ENCODE assay signal across 21 mouse cellular contexts in the genomic region with DNA sequence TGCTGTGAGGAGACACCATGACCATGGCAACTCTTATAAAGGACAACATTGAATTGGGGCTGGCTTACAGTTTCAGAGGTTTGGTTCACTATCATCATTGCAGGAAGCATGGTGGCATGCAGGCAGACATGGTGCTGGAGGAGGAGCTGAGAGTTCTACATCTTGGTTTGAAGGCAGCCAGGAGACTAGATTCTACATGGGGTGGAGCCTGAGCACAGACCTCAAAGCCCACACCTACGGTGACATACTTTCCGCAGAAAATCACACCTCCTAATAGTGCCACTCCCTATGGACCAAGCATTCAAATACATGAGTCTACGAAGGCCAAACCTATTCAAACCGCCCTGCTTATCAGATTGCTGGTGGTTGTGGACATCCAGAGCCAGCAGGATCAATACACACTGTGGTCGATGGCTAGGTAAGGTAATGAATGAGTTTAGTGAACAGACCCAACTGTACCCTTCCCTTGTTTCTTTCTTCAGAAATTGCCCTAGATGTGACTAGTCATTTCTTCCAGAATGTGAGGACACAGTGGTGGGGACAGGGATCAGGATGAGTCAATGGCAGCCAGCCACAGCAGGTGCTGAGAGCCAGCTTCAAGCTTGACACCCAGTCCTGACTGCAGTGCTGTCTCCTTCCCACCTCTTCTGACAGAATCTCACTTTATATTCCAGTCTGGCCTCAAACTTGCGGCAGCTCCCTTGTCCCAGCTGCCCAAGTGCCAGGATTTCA. TPM values are rescaled to one million over a fixed set of nuclear protein-coding genes. Genes with fewer than 3 reads are reported as not detected.
DNase-seq lines count a peak whose midpoint lies in the region; ATAC-seq lines count a peak whose summit lies in the region.
"Had no signal": no experiment of that assay in that cellular context is flagged by ENCODE, and none has a peak within 500 bp of the region (broad histone marks: within the 10 kb centered on the region; RNA-seq: fewer than 3 reads in every experiment).

No protein-coding gene starts in this region.

- peak; percentile 82 for DNase-seq in CD4-positive helper T cell, adult 2 months (ENCODE audit: low read depth, low spot score)
- peak; percentile 85 for DNase-seq in induced T-regulatory cell, adult 2 months (ENCODE audit: low read depth)
- DNase-seq in natural killer cell, adult 2 months (ENCODE audit: low spot score in 2 of 2) = peak; percentile 54 to 78
- no peak for DNase-seq in retina, postnatal 1 day
- DNase-seq in frontal cortex, postnatal 14 days (ENCODE audit: low spot score in 2 of 2) = no peak
- no peak for DNase-seq in left cerebral cortex, postnatal 4 days
- DNase-seq: adrenal gland, adult 8-10 months; adrenal gland, postnatal 25 days; cerebellum, adult 18-20 months; cerebellum, adult 9-10 months; cerebellum, postnatal 14 days; gastrocnemius, adult 2 months; gastrocnemius, postnatal 14 days; heart, adult 18-20 months; heart, postnatal 10 days; heart, postnatal 4 days had no signal

- peak; percentile 56 for ATAC-seq in CD4-positive, CD25-positive, alpha-beta regulatory T cell, adult 4 months
- ATAC-seq: forebrain, embryonic 13.5 days; forebrain, embryonic 16.5 days; hindbrain, postnatal 0 days; intestine, embryonic 15.5 days had no signal

- intact Hi-C loops in left cerebral cortex, postnatal 4 days (cut with DNase I) = no loop called here

RNA-seq across cellular contexts. Expression of a gene that starts 46.2 kb away (rescaled TPM):
- polyA plus RNA-seq in CD4-positive, CD25-positive, alpha-beta regulatory T cell, adult 4 months (2017; shearing (Covaris generic)) = 10 to 100 TPM; 10.8 to 11.9 TPM
- 10 to 100 TPM; 28.0 to 28.5 TPM for total RNA-seq in left cerebral cortex, postnatal 4 days (2021)

Comparison
In these comparisons a context has a peak if more than half of its experiments do, and no peak if none do; other contexts are left out.
1. DNase-seq: peak in CD4-positive helper T cell, adult 2 months (single experiment), induced T-regulatory cell, adult 2 months (single experiment) and natural killer cell, adult 2 months (2 of 2); none in retina, postnatal 1 day (single experiment), frontal cortex, postnatal 14 days (0 of 2) and left cerebral cortex, postnatal 4 days (single experiment).